8 mouse cellular contexts compared by ENCODE assay signal in genomic region chr2:135711049-135711924, GRCm38 (mm10). TPM values are rescaled to one million over a fixed set of nuclear protein-coding genes. Genes with fewer than 3 reads are reported as not detected.
A peak's percentile ranks its signal among the peaks of the same experiment; 100 is the strongest.
DNase-seq lines count a peak whose midpoint lies in the region; ATAC-seq and TF ChIP-seq lines count a peak whose summit lies in the region.

No protein-coding gene starts in this region.

- H3K4me2 ChIP-seq in lung, postnatal 0 days (replicated peaks; ENCODE audit: low read depth, low read length) = peak overlapping the region; percentile 36
- peak overlapping the region; percentile 52 for H3K4me2 ChIP-seq in forebrain, embryonic 13.5 days
- no peak overlapping the region for H3K4me2 ChIP-seq in intestine, embryonic 16.5 days (ENCODE audit: low read depth, low read length)
- peak overlapping the region; percentile 50 for H3K4me2 ChIP-seq in neural tube, embryonic 12.5 days (replicated peaks)

- no peaks in the 10 kb centered on the region for H3K9me3 ChIP-seq in lung, postnatal 0 days (ENCODE audit: low read length)
- H3K9me3 ChIP-seq in forebrain, embryonic 13.5 days (replicated peaks) = no peaks in the 10 kb centered on the region
- H3K9me3 ChIP-seq in intestine, embryonic 16.5 days (ENCODE audit: control insufficient read depth, low read length) = no peaks in the 10 kb centered on the region
- H3K9me3 ChIP-seq in neural tube, embryonic 12.5 days = no peaks in the 10 kb centered on the region

- H3K36me3 ChIP-seq in lung, postnatal 0 days (ENCODE audit: insufficient read depth, low read length) = no peaks in the 10 kb centered on the region
- H3K36me3 ChIP-seq in forebrain, embryonic 13.5 days (ENCODE audit: poor library complexity, severe bottlenecking) = no peaks in the 10 kb centered on the region
- H3K36me3 ChIP-seq in intestine, embryonic 16.5 days (ENCODE audit: control insufficient read depth, insufficient read depth, low read length) = no peaks in the 10 kb centered on the region
- H3K36me3 ChIP-seq in neural tube, embryonic 12.5 days = no peaks in the 10 kb centered on the region

- peak; percentile 73 for TF ChIP-seq EP300 in lung, postnatal 0 days (IDR thresholded peaks at IDR 0.05)

- no peak overlapping the region for H3K4me3 ChIP-seq in lung, postnatal 0 days (ENCODE audit: low read depth, low read length)
- peak overlapping the region; percentile 24 for H3K4me3 ChIP-seq in forebrain, embryonic 13.5 days
- no peak overlapping the region for H3K4me3 ChIP-seq in intestine, embryonic 16.5 days (ENCODE audit: low read length)
- no peak overlapping the region for H3K4me3 ChIP-seq in neural tube, embryonic 12.5 days

- H3K4me1 ChIP-seq in lung, postnatal 0 days (ENCODE audit: insufficient read depth, low read depth, low read length) = peaks cover 17% of the 10 kb centered on the region; the same call in 1 of the 2 replicates
- H3K4me1 ChIP-seq in forebrain, embryonic 13.5 days = peaks cover 39% of the 10 kb centered on the region
- peaks cover 5% of the 10 kb centered on the region; the same call in 1 of the 2 replicates for H3K4me1 ChIP-seq in intestine, embryonic 16.5 days (ENCODE audit: control insufficient read depth, insufficient read depth, low read length)
- peaks cover 21% of the 10 kb centered on the region for H3K4me1 ChIP-seq in neural tube, embryonic 12.5 days

- H3K27ac ChIP-seq in lung, postnatal 0 days (ENCODE audit: low read length) = peak overlapping the region; percentile 90
- peak overlapping the region; percentile 79 for H3K27ac ChIP-seq in forebrain, embryonic 13.5 days
- H3K27ac ChIP-seq in intestine, embryonic 16.5 days (ENCODE audit: low read length) = no peak overlapping the region
- no peak overlapping the region for H3K27ac ChIP-seq in neural tube, embryonic 12.5 days

- H3K9ac ChIP-seq in lung, postnatal 0 days (replicated peaks; ENCODE audit: low read depth) = no peak overlapping the region
- H3K9ac ChIP-seq in forebrain, embryonic 13.5 days = no peak overlapping the region
- H3K9ac ChIP-seq in intestine, embryonic 16.5 days (ENCODE audit: low read depth, low read length) = no peak overlapping the region
- H3K9ac ChIP-seq in neural tube, embryonic 12.5 days = no peak overlapping the region

- ATAC-seq in lung, postnatal 0 days = peak; percentile 59
- ATAC-seq in forebrain, embryonic 13.5 days = peak; percentile 90
- peak; percentile 56 for ATAC-seq in intestine, embryonic 16.5 days
- peak; percentile 85 for ATAC-seq in neural tube, embryonic 12.5 days (ENCODE audit: low FRiP score, low read depth)
- no peak for ATAC-seq in megakaryocyte, adult 5-6 weeks (ENCODE audit: poor library complexity, severe bottlenecking)

- no peak for TF ChIP-seq CTCF in lung, postnatal 0 days (IDR thresholded peaks at IDR 0.05)

- WGBS in lung, postnatal 0 days = 13% methylated on average over 8 of the region's 8 CpGs
- whole genome bisulfite sequencing in forebrain, embryonic 13.5 days = 14% methylated on average over 8 of the region's 8 CpGs
- 44% methylated on average over 8 of the region's 8 CpGs for WGBS in intestine, embryonic 16.5 days
- 32% methylated on average over 8 of the region's 8 CpGs for WGBS in neural tube, embryonic 12.5 days

- peak; percentile 61 for DNase-seq in lung, postnatal 0 days (ENCODE audit: low spot score)
- no peak for DNase-seq in lung, adult 18-20 months
- DNase-seq in layer of hippocampus, adult 11-12 months (ENCODE audit: low spot score) = no peak
- DNase-seq in adrenal gland, adult 2 months = no peak

- H3K27me3 ChIP-seq in lung, postnatal 0 days (replicated peaks; ENCODE audit: insufficient read depth, low read length) = no peaks in the 10 kb centered on the region
- H3K27me3 ChIP-seq in forebrain, embryonic 13.5 days = no peaks in the 10 kb centered on the region
- H3K27me3 ChIP-seq in intestine, embryonic 16.5 days (replicated peaks; ENCODE audit: control insufficient read depth, insufficient read depth, low read length) = no peaks in the 10 kb centered on the region
- H3K27me3 ChIP-seq in neural tube, embryonic 12.5 days (replicated peaks) = no peaks in the 10 kb centered on the region

RNA-seq across cellular contexts. Expression of gene Plcb4, which starts 52.5 kb away (rescaled TPM):
- 13.8 and 17.5 TPM in 2 replicates for polyA plus RNA-seq in lung, postnatal 0 days (2015; fragmentation: Nextera tagmentation; extraction: Ambion mirVana)
- 18.6 and 19.4 TPM in 2 replicates for polyA plus RNA-seq in forebrain, embryonic 13.5 days (2015; fragmentation: Nextera tagmentation; extraction: Ambion mirVana)
- polyA plus RNA-seq in intestine, embryonic 16.5 days (2015; fragmentation: Nextera tagmentation; extraction: Ambion mirVana) = 6.9 and 7.4 TPM in 2 replicates
- 32.8 and 35.4 TPM in 2 replicates for polyA plus RNA-seq in neural tube, embryonic 12.5 days (2016; fragmentation: Nextera tagmentation; extraction: Ambion mirVana)
- 7.0 and 8.5 TPM in 2 replicates for total RNA-seq in megakaryocyte, adult 5-6 weeks (2015)
- 5.2 and 7.1 TPM in 2 replicates for total RNA-seq in megakaryocyte, adult 5-6 weeks (2017)
- total RNA-seq in adrenal gland, adult 2 months (2021) = 10 to 100 TPM; 32.0 to 48.9 TPM
- polyA plus RNA-seq in adrenal gland, adult 2 months (2012; rRNA removed) = 4.5 and 7.6 TPM in 2 replicates

Comparison
In these comparisons a context has a peak if more than half of its experiments do, and no peak if none do; other contexts are left out.
1. H3K27ac ChIP-seq: peak in lung, postnatal 0 days (single experiment) and forebrain, embryonic 13.5 days (single experiment); none in intestine, embryonic 16.5 days (single experiment) and neural tube, embryonic 12.5 days (single experiment).